Mouse (Mus musculus): ENCODE data around the gene Iqgap1. TPM values are rescaled to one million over a fixed set of nuclear protein-coding genes. Genes with fewer than 3 reads are reported as not detected.

The Iqgap1 gene
- polyA plus RNA-seq, 1 experiment from 2014 or later = 40.1 TPM

Other genes starting within 250 kb of the Iqgap1 start
- 13.8 and 15.3 TPM in 2 replicates for gene Crtc3, start 137.1 kb downstream of the Iqgap1 start, polyA plus RNA-seq (2016; fragmentation: Nextera tagmentation; extraction: Ambion mirVana)
- gene Zscan2, start 34.9 kb upstream of the Iqgap1 start, polyA plus RNA-seq (2016; fragmentation: Nextera tagmentation; extraction: Ambion mirVana) = 4.6 and 5.9 TPM in 2 replicates
- 37.2 and 40.5 TPM in 2 replicates for gene Wdr73, start 75.3 kb upstream of the Iqgap1 start, polyA plus RNA-seq (2016; fragmentation: Nextera tagmentation; extraction: Ambion mirVana)
- 5.7 and 7.8 TPM in 2 replicates for gene Nmb, start 79.1 kb upstream of the Iqgap1 start, polyA plus RNA-seq (2016; fragmentation: Nextera tagmentation; extraction: Ambion mirVana)
- 175 and 183 TPM in 2 replicates for gene Sec11a, start 121.8 kb upstream of the Iqgap1 start, polyA plus RNA-seq (2016; fragmentation: Nextera tagmentation; extraction: Ambion mirVana)
- 12.8 and 19.3 TPM in 2 replicates for gene Zfp592, start 167.7 kb upstream of the Iqgap1 start, polyA plus RNA-seq (2016; fragmentation: Nextera tagmentation; extraction: Ambion mirVana)
- gene Alpk3, start 231.6 kb upstream of the Iqgap1 start, polyA plus RNA-seq (2016; fragmentation: Nextera tagmentation; extraction: Ambion mirVana) = 0.15 and 0.61 TPM in 2 replicates

All from hindbrain, embryonic 12.5 days (tissue).